In the genomic region with DNA sequence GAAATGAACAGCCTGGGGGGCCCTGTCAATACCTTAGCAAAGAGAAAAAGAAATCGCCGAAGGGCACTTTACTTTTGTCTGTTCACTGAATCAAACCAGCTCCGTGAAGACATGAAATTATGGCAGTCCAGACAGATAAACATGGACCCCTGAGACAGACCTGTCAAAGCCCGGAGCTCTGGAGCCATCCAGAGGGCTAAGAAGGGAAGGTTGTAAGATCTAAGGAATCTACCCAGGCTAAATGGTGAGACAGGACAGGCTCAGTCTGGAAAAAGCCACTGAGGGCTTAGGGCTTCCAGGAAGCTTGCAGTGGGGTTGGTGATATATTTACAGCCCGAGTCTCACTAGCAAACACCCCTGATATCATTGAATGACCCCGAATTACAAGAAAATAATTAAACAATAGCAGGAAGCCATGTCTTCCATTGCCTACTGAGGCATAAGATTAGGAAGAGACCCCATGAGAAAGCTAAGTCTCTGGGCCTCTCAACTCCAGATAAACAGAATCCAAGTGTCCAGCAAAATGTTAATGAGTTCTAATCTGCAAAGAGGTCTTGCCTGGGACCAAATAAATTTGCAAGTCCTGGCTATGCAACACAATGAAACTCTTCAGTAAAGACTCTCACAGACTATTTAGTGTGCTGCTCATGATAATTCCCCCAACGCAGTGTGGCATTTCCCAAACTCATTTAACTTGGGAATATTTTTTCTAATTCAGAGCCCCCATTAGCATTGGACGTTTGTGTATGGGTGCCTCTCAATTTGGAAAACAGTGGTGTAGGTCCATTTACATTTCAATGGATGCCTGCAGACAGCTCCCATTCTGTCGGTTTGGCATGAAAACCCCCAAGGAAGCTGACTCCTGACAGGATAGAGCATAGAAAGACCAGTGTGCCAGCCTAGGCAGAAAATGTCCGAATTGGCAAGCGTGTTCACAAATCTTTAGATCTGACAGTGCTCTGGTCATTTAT, we compare ENCODE assay signal across 11 mouse cellular contexts.
DNase-seq lines count a peak whose midpoint lies in the region; ATAC-seq and TF ChIP-seq lines count a peak whose summit lies in the region.
"Had no signal": no experiment of that assay in that cellular context is flagged by ENCODE, and none has a peak within 500 bp of the region (broad histone marks: within the 10 kb centered on the region; RNA-seq: fewer than 3 reads in every experiment).

No protein-coding gene starts in this region.

- no peak for TF ChIP-seq POLR2A in lung, adult 2 months (IDR thresholded peaks at IDR 0.05; ENCODE audit: borderline replicate concordance, extremely low read depth, low read depth, low read length)

- TF ChIP-seq EP300 in liver, postnatal 0 days (IDR thresholded peaks at IDR 0.05; ENCODE audit: low read depth): no peak

- H3K9me3 ChIP-seq in forebrain, embryonic 16.5 days (ENCODE audit: control insufficient read depth, low read length): no peaks in the 10 kb centered on the region
- H3K9me3 ChIP-seq in neural tube, embryonic 14.5 days (ENCODE audit: control insufficient read depth, low read length): no peaks in the 10 kb centered on the region
- H3K9me3 ChIP-seq in liver, postnatal 0 days (ENCODE audit: low read length): no peaks in the 10 kb centered on the region
- no peaks in the 10 kb centered on the region for H3K9me3 ChIP-seq in heart, embryonic 11.5 days (replicated peaks; ENCODE audit: control insufficient read depth, low read length)

- H3K36me3 ChIP-seq in forebrain, embryonic 16.5 days (ENCODE audit: control insufficient read depth, insufficient read depth): no peaks in the 10 kb centered on the region
- H3K36me3 ChIP-seq in neural tube, embryonic 14.5 days (ENCODE audit: control insufficient read depth, insufficient read depth, low read length): no peaks in the 10 kb centered on the region
- no peaks in the 10 kb centered on the region for H3K36me3 ChIP-seq in liver, postnatal 0 days (replicated peaks; ENCODE audit: insufficient read depth, low read length)
- no peaks in the 10 kb centered on the region for H3K36me3 ChIP-seq in heart, embryonic 11.5 days (ENCODE audit: control insufficient read depth, insufficient read depth, low read length)

- H3K4me2 ChIP-seq in forebrain, embryonic 16.5 days (ENCODE audit: low read length): no peak overlapping the region
- H3K4me2 ChIP-seq in neural tube, embryonic 14.5 days (ENCODE audit: low read depth, low read length): no peak overlapping the region
- no peak overlapping the region for H3K4me2 ChIP-seq in liver, postnatal 0 days (ENCODE audit: low read depth, low read length)
- no peak overlapping the region for H3K4me2 ChIP-seq in heart, embryonic 11.5 days

- H3K9ac ChIP-seq in forebrain, embryonic 16.5 days (replicated peaks; ENCODE audit: low read depth, low read length): no peak overlapping the region
- H3K9ac ChIP-seq in neural tube, embryonic 14.5 days (replicated peaks; ENCODE audit: low read depth, low read length): no peak overlapping the region
- no peak overlapping the region for H3K9ac ChIP-seq in liver, postnatal 0 days (replicated peaks)
- no peak overlapping the region for H3K9ac ChIP-seq in heart, embryonic 11.5 days (ENCODE audit: low read depth, low read length)

- DNase-seq in brain, embryonic 18.5 days (ENCODE audit: low read depth, low spot score): peak; percentile 79
- DNase-seq in layer of hippocampus, postnatal 14 days (ENCODE audit: low spot score in 2 of 2): peak; percentile 42 to 87
- no peak for DNase-seq in liver, postnatal 0 days
- DNase-seq in lung, postnatal 14 days: no peak
- DNase-seq in lung, adult 2 months: no peak
- DNase-seq: liver; thymus, postnatal 4 days had no signal

- H3K4me3 ChIP-seq in forebrain, embryonic 16.5 days (replicated peaks; ENCODE audit: low read length): no peak overlapping the region
- no peak overlapping the region for H3K4me3 ChIP-seq in neural tube, embryonic 14.5 days (ENCODE audit: low read depth, low read length)
- H3K4me3 ChIP-seq in liver, postnatal 0 days (ENCODE audit: low read depth, low read length): no peak overlapping the region
- no peak overlapping the region for H3K4me3 ChIP-seq in lung, adult 2 months (replicated peaks; ENCODE audit: extremely low read depth, low read depth, low read length)
- H3K4me3 ChIP-seq in heart, embryonic 11.5 days (ENCODE audit: low read depth, low read length): no peak overlapping the region

- no peak for TF ChIP-seq CTCF in liver, postnatal 0 days (IDR thresholded peaks at IDR 0.05; ENCODE audit: low read depth)
- TF ChIP-seq CTCF in lung, adult 2 months (IDR thresholded peaks at IDR 0.05; ENCODE audit: insufficient read depth, low read length): no peak

- 10% methylated on average over 11 of the region's 11 CpGs for WGBS in forebrain, embryonic 16.5 days
- 14% methylated on average over 11 of the region's 11 CpGs for WGBS in neural tube, embryonic 14.5 days
- 38% methylated on average over 11 of the region's 11 CpGs for WGBS in liver, postnatal 0 days (ENCODE audit: insufficient replicate concordance)
- WGBS in lung, adult 2 months: 50% methylated on average over 11 of the region's 11 CpGs
- 40% methylated on average over 11 of the region's 11 CpGs for WGBS in heart, embryonic 11.5 days (ENCODE audit: insufficient replicate concordance)

- H3K27me3 ChIP-seq in forebrain, embryonic 16.5 days (replicated peaks; ENCODE audit: control insufficient read depth, insufficient read depth, low read length): no peaks in the 10 kb centered on the region
- H3K27me3 ChIP-seq in neural tube, embryonic 14.5 days (ENCODE audit: control insufficient read depth, insufficient read depth, low read length): no peaks in the 10 kb centered on the region
- H3K27me3 ChIP-seq in liver, postnatal 0 days (ENCODE audit: insufficient read depth, low read length): no peaks in the 10 kb centered on the region
- no peaks in the 10 kb centered on the region for H3K27me3 ChIP-seq in heart, embryonic 11.5 days (ENCODE audit: control insufficient read depth, insufficient read depth, low read length)

- H3K27ac ChIP-seq in forebrain, embryonic 16.5 days (ENCODE audit: low read length): peak overlapping the region; percentile 69
- H3K27ac ChIP-seq in neural tube, embryonic 14.5 days (ENCODE audit: low read depth, low read length): 0 out of 2 replicates have a peak overlapping the region, but pooled peaks have one; percentile 12
- H3K27ac ChIP-seq in liver, postnatal 0 days (ENCODE audit: low read depth): no peak overlapping the region
- no peak overlapping the region for H3K27ac ChIP-seq in heart, embryonic 11.5 days (ENCODE audit: low read depth, low read length)

- peaks cover 12% of the 10 kb centered on the region for H3K4me1 ChIP-seq in forebrain, embryonic 16.5 days (replicated peaks; ENCODE audit: control insufficient read depth, insufficient read depth, low read length)
- peaks cover 9% of the 10 kb centered on the region; the same call in 1 of the 2 replicates for H3K4me1 ChIP-seq in neural tube, embryonic 14.5 days (ENCODE audit: control insufficient read depth, insufficient read depth, low read length)
- H3K4me1 ChIP-seq in liver, postnatal 0 days (ENCODE audit: insufficient read depth): no peaks in the 10 kb centered on the region
- H3K4me1 ChIP-seq in lung, adult 2 months (ENCODE audit: control insufficient read depth, insufficient read depth, low read length): no peaks in the 10 kb centered on the region
- no peaks in the 10 kb centered on the region for H3K4me1 ChIP-seq in heart, embryonic 11.5 days (ENCODE audit: control insufficient read depth, insufficient read depth, low read length)

- ATAC-seq in forebrain, embryonic 16.5 days: peak; percentile 95
- ATAC-seq in neural tube, embryonic 14.5 days (ENCODE audit: low read depth): peak; percentile 89
- ATAC-seq in liver, postnatal 0 days: no peak
- ATAC-seq in heart, embryonic 11.5 days (replicated peaks; ENCODE audit: insufficient number of reproducible peaks, low FRiP score, low TSS enrichment): no peak
- ATAC-seq: Patski had no signal

Comparison
In these comparisons a context has a peak if more than half of its experiments do, and no peak if none do; other contexts are left out.
1. DNase-seq: peak in brain, embryonic 18.5 days (single experiment) and layer of hippocampus, postnatal 14 days (2 of 2); none in liver, postnatal 0 days (single experiment), lung, postnatal 14 days (single experiment) and lung, adult 2 months (single experiment).
2. ATAC-seq: peak in forebrain, embryonic 16.5 days (single experiment) and neural tube, embryonic 14.5 days (single experiment); none in liver, postnatal 0 days (single experiment) and heart, embryonic 11.5 days (single experiment).
3. H3K27ac ChIP-seq: peak in forebrain, embryonic 16.5 days (single experiment) and neural tube, embryonic 14.5 days (single experiment); none in liver, postnatal 0 days (single experiment) and heart, embryonic 11.5 days (single experiment).